Mouse (Mus musculus): ENCODE measurements around the gene Tmc7. TPM values are rescaled to one million over a fixed set of nuclear protein-coding genes. Genes with fewer than 3 reads are reported as not detected.
A peak's percentile ranks its signal among the peaks of the same experiment; 100 is the strongest.

Tmc7 gene
- total RNA-seq, 2 experiments from 2014 or later: 7.3 to 10.6 TPM

- peak; percentile 48 for DNase-seq
Measured at GRCm38 (mm10) chr7:118499784-118500435, 84.6 kb downstream of the Tmc7 start.

- no peak for DNase-seq
Measured at GRCm38 (mm10) chr7:118498984-118499783, 85.4 kb downstream of the Tmc7 start.

- peak; percentile 1 for DNase-seq
Measured at GRCm38 (mm10) chr7:118494892-118495579, 89.5 kb downstream of the Tmc7 start.

- no peak for DNase-seq
Measured at GRCm38 (mm10) chr7:118493892-118494291, 90.6 kb downstream of the Tmc7 start.

GRCm38 (mm10) chr7:118491431-118492147 lies 92.9 kb downstream of the Tmc7 start, which contains the start of gene Itpripl2:
TSS of gene Itpripl2 (minus strand) at chr7:118491975.
- peak; percentile 86 for DNase-seq

GRCm38 (mm10) chr7:118490666-118491430 lies 93.7 kb downstream of the Tmc7 start:
- DNase-seq: peak; percentile 24

GRCm38 (mm10) chr7:118489706-118490665 lies 94.5 kb downstream of the Tmc7 start:
- DNase-seq: no peak

- no peak for DNase-seq
Measured at GRCm38 (mm10) chr7:118488060-118488664, 96.4 kb downstream of the Tmc7 start.

GRCm38 (mm10) chr7:118486917-118487316 lies 97.6 kb downstream of the Tmc7 start:
- no peak for DNase-seq

Other genes starting within 250 kb of the Tmc7 start
- under 1 TPM; 0.64 to 0.74 TPM for gene Syt17, start 136.5 kb downstream of the Tmc7 start, total RNA-seq (2021)
- 10 to 100 TPM; 10.4 to 11.4 TPM for gene Itpripl2, start 92.8 kb downstream of the Tmc7 start, total RNA-seq (2021)
- gene Coq7, start 51.4 kb downstream of the Tmc7 start, total RNA-seq (2021): 10 to 100 TPM; 59.5 to 62.9 TPM
- gene Tmc5, start 12.6 kb upstream of the Tmc7 start, total RNA-seq (2021): under 1 TPM in 1 of 2 experiments, not detected in 1; 0.21 TPM
- 10 to 100 TPM; 32.7 to 38.1 TPM for gene Gde1, start 121.0 kb upstream of the Tmc7 start, total RNA-seq (2021)
- gene Ccp110, start 127.8 kb upstream of the Tmc7 start, total RNA-seq (2021): 1 to 10 TPM; 2.4 to 2.8 TPM
- 10 to 100 TPM; 16.5 to 18.7 TPM for gene Vps35l, start 155.5 kb upstream of the Tmc7 start, total RNA-seq (2021)